Mouse (Mus musculus) E14TG2a.4 (cell line): ENCODE measurements around the gene Olfm2.
A peak's percentile ranks its signal among the peaks of the same experiment; 100 is the strongest.

Experiments used
- H3K27me3 ChIP-seq: 2 replicates; pipeline ENCODE4 v1.6.1; 2014; ENCODE audit warnings: low read length, control low read depth; ENCODE audit not compliant: insufficient read depth
- H3K36me3 ChIP-seq: 2 replicates; pipeline ENCODE4 v1.6.1; 2014; ENCODE audit warnings: low read length, control low read depth; ENCODE audit not compliant: insufficient read depth
- H3K4me1 ChIP-seq: replicated peaks from 2 replicates; pipeline ENCODE4 v1.6.1; 2014; ENCODE audit warnings: low read depth, low read length, control low read depth
- H3K4me3 ChIP-seq: replicated peaks from 2 replicates; pipeline ENCODE4 v1.5.1; 2014; ENCODE audit warnings: mild to moderate bottlenecking, low read length
- H3K9me3 ChIP-seq: 2 replicates; pipeline ENCODE4 v1.6.1; 2014; ENCODE audit warnings: low read length, control low read depth
- CTCF ChIP-seq: conservative IDR thresholded peaks from 2 replicates; pipeline ENCODE4 v1.5.1; 2014; ENCODE audit warnings: low read length
- NANOG ChIP-seq: IDR thresholded peaks from 2 replicates; pipeline ENCODE4 v1.6.1; 2014; ENCODE audit warnings: borderline replicate concordance, low read length, mixed read lengths
- POU5F1 ChIP-seq: IDR thresholded peaks from 2 replicates; pipeline ENCODE4 v1.6.1; 2014; ENCODE audit warnings: low read length, borderline replicate concordance

Gene Olfm2

GRCm38 (mm10) chr9:20746017-20746660 is at the start of gene Olfm2:
Gene Olfm2, minus strand, starts transcription at chr9:20746349.
- no peaks in the 10 kb centered on the region for H3K9me3 ChIP-seq
- H3K4me1 ChIP-seq = peaks cover 56% of the 10 kb centered on the region
- H3K4me3 ChIP-seq = peak within 1 kb of the TSS; percentile 85
- no peaks in the 10 kb centered on the region for H3K36me3 ChIP-seq
- no peak for TF ChIP-seq NANOG
- no peak for TF ChIP-seq POU5F1
- TF ChIP-seq CTCF = no peak
- H3K27me3 ChIP-seq = peaks cover 25% of the 10 kb centered on the region

- Histone ChIP-seq H3K27me3 (0 out of 2 replicates have a peak, but pooled peaks cover 13% of the 10 kb centered on the region), H3K9me3 (no peaks in the 10 kb centered on the region), H3K4me1 (peaks cover 28% of the 10 kb centered on the region), H3K36me3 (no peaks in the 10 kb centered on the region), H3K4me3 (no peak overlapping the region)
- no peak for TF ChIP-seq CTCF
- TF ChIP-seq NANOG = no peak
- TF ChIP-seq POU5F1 = no peak
These were observed 48.1 kb upstream of the Olfm2 start for GRCm38 (mm10) chr9:20794108-20794806.

- 0 out of 2 replicates have a peak, but pooled peaks cover 6% of the 10 kb centered on the region for H3K27me3 ChIP-seq
- no peak overlapping the region for H3K4me3 ChIP-seq
- TF ChIP-seq CTCF (no peak), NANOG (no peak), POU5F1 (no peak)
- no peaks in the 10 kb centered on the region for H3K36me3 ChIP-seq
- peaks cover 20% of the 10 kb centered on the region for H3K4me1 ChIP-seq
- peaks cover 6% of the 10 kb centered on the region for H3K9me3 ChIP-seq
These were observed 44.2 kb upstream of the Olfm2 start for GRCm38 (mm10) chr9:20790345-20790744.

GRCm38 (mm10) chr9:20789651-20790050 is 43.5 kb upstream of the Olfm2 start:
- peaks cover 20% of the 10 kb centered on the region for H3K4me1 ChIP-seq
- H3K36me3 ChIP-seq = no peaks in the 10 kb centered on the region
- peaks cover 6% of the 10 kb centered on the region for H3K9me3 ChIP-seq
- no peak overlapping the region for H3K4me3 ChIP-seq
- H3K27me3 ChIP-seq = 0 out of 2 replicates have a peak, but pooled peaks cover 6% of the 10 kb centered on the region
- TF ChIP-seq CTCF = no peak
- TF ChIP-seq NANOG = no peak
- TF ChIP-seq POU5F1 = no peak

- TF ChIP-seq CTCF = peak; percentile 48
- no peak for TF ChIP-seq NANOG
- Histone ChIP-seq H3K36me3 (no peaks in the 10 kb centered on the region), H3K4me1 (peaks cover 6% of the 10 kb centered on the region), H3K27me3 (peaks cover 6% of the 10 kb centered on the region; the same call in 1 of the 2 replicates), H3K4me3 (no peak overlapping the region), H3K9me3 (peaks cover 6% of the 10 kb centered on the region)
These were observed 41.8 kb upstream of the Olfm2 start for GRCm38 (mm10) chr9:20787992-20788391.

GRCm38 (mm10) chr9:20785055-20785454 is 38.9 kb upstream of the Olfm2 start:
- no peaks in the 10 kb centered on the region for H3K4me1 ChIP-seq
- TF ChIP-seq POU5F1 (no peak), CTCF (no peak), NANOG (no peak)
- H3K27me3 ChIP-seq = peaks cover 6% of the 10 kb centered on the region; the same call in 1 of the 2 replicates
- H3K4me3 ChIP-seq = no peak overlapping the region
- peaks cover 12% of the 10 kb centered on the region for H3K9me3 ChIP-seq
- H3K36me3 ChIP-seq = no peaks in the 10 kb centered on the region

- Histone ChIP-seq H3K9me3 (peaks cover 13% of the 10 kb centered on the region), H3K4me1 (no peaks in the 10 kb centered on the region), H3K36me3 (no peaks in the 10 kb centered on the region), H3K27me3 (peaks cover 6% of the 10 kb centered on the region; the same call in 1 of the 2 replicates), H3K4me3 (no peak overlapping the region)
- TF ChIP-seq POU5F1 (no peak), NANOG (no peak), CTCF (no peak)
These were observed 35.1 kb upstream of the Olfm2 start for GRCm38 (mm10) chr9:20781286-20781685.

- H3K9me3 ChIP-seq = no peaks in the 10 kb centered on the region
- peaks cover 11% of the 10 kb centered on the region for H3K4me1 ChIP-seq
- TF ChIP-seq CTCF (no peak), NANOG (no peak), POU5F1 (no peak)
- peaks cover 5% of the 10 kb centered on the region; the same call in 1 of the 2 replicates for H3K27me3 ChIP-seq
- H3K4me3 ChIP-seq = no peak overlapping the region
- H3K36me3 ChIP-seq = no peaks in the 10 kb centered on the region
These were observed 19.1 kb upstream of the Olfm2 start for GRCm38 (mm10) chr9:20765274-20765673.

GRCm38 (mm10) chr9:20763099-20763498 is 16.9 kb upstream of the Olfm2 start:
- Histone ChIP-seq H3K4me1 (peaks cover 11% of the 10 kb centered on the region), H3K36me3 (no peaks in the 10 kb centered on the region), H3K27me3 (peaks cover 12% of the 10 kb centered on the region), H3K9me3 (no peaks in the 10 kb centered on the region), H3K4me3 (no peak overlapping the region)
- TF ChIP-seq POU5F1 (no peak), NANOG (no peak), CTCF (no peak)
